Mouse (Mus musculus): ENCODE measurements around the gene Ndufaf2. TPM values are rescaled to one million over a fixed set of nuclear protein-coding genes. Genes with fewer than 3 reads are reported as not detected.
A peak's percentile ranks its signal among the peaks of the same experiment; 100 is the strongest.

Gene Ndufaf2
- total and polyA plus RNA-seq, 2 experiments from 2014 or later, result 62.5 TPM; not detected in 1

DNA sequence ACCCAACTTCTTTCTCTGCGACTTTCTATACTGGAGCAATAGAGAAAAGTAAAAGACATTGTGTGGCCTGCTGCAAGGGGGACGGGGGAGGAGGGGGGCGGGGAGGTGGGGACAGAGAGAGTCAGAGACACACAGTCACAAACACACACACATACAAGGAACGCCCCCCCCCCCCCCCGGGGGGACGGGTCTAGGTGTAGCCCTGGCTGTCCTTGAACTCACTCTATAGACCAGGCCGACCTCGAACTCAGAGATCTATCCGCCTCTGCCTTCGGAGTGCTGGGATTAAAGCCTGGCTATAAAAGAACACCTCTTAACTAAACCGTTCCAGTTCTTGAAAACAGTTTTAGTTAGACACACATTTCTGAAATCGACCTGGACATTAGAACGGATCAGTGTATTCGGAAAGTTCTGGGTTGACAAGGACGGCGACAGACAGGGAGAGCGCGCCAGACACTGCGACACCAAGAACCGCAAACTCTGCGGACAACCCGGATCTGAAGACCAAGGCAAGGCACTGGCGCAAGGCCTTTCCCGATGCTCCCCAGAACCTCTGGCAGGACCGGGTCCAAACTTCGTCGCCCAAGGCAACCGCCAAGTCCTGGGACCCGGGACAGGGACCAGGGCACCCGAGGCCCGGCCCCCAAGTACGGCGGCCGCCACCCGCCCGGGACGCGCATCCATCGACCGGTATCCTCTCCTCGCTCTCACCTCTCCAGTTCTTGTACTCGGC is 525 bp downstream of the Ndufaf2 start:
- no peak for DNase-seq (ENCODE audit: low spot score)
- 0 out of 2 replicates have a peak overlapping the region, but pooled peaks have one; percentile 17 for H3K27ac ChIP-seq (ENCODE audit: low read depth)
- 0 out of 2 replicates have a peak, but pooled peaks cover 4% of the 10 kb centered on the region for H3K4me1 ChIP-seq (ENCODE audit: control insufficient read depth, insufficient read depth)
- peak overlapping the region; percentile 94 for H3K4me2 ChIP-seq (ENCODE audit: low read depth, low read length)
- TF ChIP-seq CTCF (IDR thresholded peaks at IDR 0.05; ENCODE audit: low read depth) (no peak), EP300 (IDR thresholded peaks at IDR 0.05; ENCODE audit: low read depth) (no peak)
- ATAC-seq (ENCODE audit: insufficient read depth, low read depth), result peak; percentile 56
- peak overlapping the region; percentile 71 for H3K9ac ChIP-seq (replicated peaks; ENCODE audit: low read depth, low read length)
- H3K4me3 ChIP-seq (ENCODE audit: low read depth, low read length), result peak overlapping the region; percentile 92
- peaks cover 15% of the 10 kb centered on the region for H3K36me3 ChIP-seq (replicated peaks; ENCODE audit: control insufficient read depth, insufficient read depth, low read length)
- whole genome bisulfite sequencing, result 4% methylated on average over 41 of the region's 42 CpGs
- no peaks in the 10 kb centered on the region for H3K9me3 ChIP-seq (replicated peaks; ENCODE audit: control insufficient read depth, low read length)
- no peaks in the 10 kb centered on the region for H3K27me3 ChIP-seq (ENCODE audit: control insufficient read depth, insufficient read depth, low read length)

DNA sequence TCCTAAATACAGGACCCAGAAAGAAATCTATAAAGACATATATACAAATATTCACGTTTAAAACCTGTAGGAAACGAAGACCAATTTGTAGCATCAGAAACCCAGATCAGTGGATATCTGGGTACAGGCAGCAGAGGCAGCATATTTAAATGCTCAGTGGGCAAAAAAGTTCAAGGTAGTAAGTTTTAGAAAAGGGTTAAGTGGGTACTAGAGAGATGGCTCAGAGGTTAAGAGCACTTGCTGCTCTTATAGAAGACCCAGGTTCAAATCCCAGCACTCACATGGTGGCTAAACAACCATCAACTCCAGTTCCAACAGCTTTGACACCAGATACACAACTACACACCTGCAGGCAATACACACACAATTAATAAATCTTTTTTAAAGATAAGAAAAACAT is 1.3 kb downstream of the Ndufaf2 start:
- Histone ChIP-seq H3K4me3 (ENCODE audit: low read depth, low read length) (no peak overlapping the region), H3K27me3 (ENCODE audit: control insufficient read depth, insufficient read depth, low read length) (no peaks in the 10 kb centered on the region), H3K4me1 (ENCODE audit: control insufficient read depth, insufficient read depth) (0 out of 2 replicates have a peak, but pooled peaks cover 4% of the 10 kb centered on the region), H3K27ac (ENCODE audit: low read depth) (no peak overlapping the region), H3K9ac (replicated peaks; ENCODE audit: low read depth, low read length) (no peak overlapping the region), H3K36me3 (replicated peaks; ENCODE audit: control insufficient read depth, insufficient read depth, low read length) (peaks cover 13% of the 10 kb centered on the region), H3K4me2 (ENCODE audit: low read depth, low read length) (peak overlapping the region; percentile 94; the same call in 1 of the 2 replicates), H3K9me3 (replicated peaks; ENCODE audit: control insufficient read depth, low read length) (no peaks in the 10 kb centered on the region)
- WGBS, result 77% methylated on average over 2 of the region's 2 CpGs
- ATAC-seq (ENCODE audit: insufficient read depth, low read depth), result no peak
- no peak for DNase-seq (ENCODE audit: low spot score)
- TF ChIP-seq CTCF (IDR thresholded peaks at IDR 0.05; ENCODE audit: low read depth), result no peak
- TF ChIP-seq EP300 (IDR thresholded peaks at IDR 0.05; ENCODE audit: low read depth), result no peak

DNA sequence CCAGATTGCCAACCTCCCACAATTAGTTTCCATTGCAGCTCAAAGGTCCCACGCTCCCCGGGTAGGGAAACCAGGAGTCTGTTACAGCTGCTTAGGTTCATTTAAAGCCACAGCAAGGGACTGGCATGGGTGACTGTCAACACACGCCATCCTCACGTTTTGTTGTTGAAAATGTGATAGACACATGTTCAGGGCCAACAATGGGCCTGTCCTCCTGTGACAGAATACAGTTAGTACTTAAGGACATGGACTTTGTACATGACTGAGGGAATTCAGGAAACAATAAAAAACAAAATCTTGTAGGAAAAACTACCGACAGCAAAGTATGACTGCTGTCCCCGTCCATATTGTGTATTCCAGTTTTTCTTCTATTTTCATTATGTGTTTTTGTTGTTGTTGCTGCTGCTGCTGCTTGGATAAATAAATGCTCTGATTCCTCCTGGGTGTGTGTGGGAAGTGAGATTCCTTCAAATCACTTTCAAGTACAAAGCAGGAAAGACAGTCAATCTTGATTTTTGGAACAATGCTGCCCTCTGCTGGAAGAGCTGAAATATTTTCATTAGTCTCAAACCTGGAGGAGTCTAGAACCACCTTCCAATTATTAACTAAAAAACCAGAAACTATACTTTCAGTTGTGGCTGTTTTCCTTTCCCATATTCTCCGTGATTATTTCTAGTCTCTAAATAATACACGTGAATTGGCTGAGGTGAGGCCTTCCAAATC is 5.6 kb downstream of the Ndufaf2 start:
- no peak overlapping the region for H3K9ac ChIP-seq (replicated peaks; ENCODE audit: low read depth, low read length)
- no peaks in the 10 kb centered on the region for H3K36me3 ChIP-seq (replicated peaks; ENCODE audit: control insufficient read depth, insufficient read depth, low read length)
- no peaks in the 10 kb centered on the region for H3K27me3 ChIP-seq (ENCODE audit: control insufficient read depth, insufficient read depth, low read length)
- H3K27ac ChIP-seq (ENCODE audit: low read depth), result no peak overlapping the region
- DNase-seq (ENCODE audit: low spot score) (peak; percentile 68), ATAC-seq (ENCODE audit: insufficient read depth, low read depth) (no peak)
- H3K4me1 ChIP-seq (ENCODE audit: control insufficient read depth, insufficient read depth), result 0 out of 2 replicates have a peak, but pooled peaks cover 4% of the 10 kb centered on the region
- no peaks in the 10 kb centered on the region for H3K9me3 ChIP-seq (replicated peaks; ENCODE audit: control insufficient read depth, low read length)
- WGBS, result 50% methylated on average over 8 of the region's 8 CpGs
- H3K4me3 ChIP-seq (ENCODE audit: low read depth, low read length), result no peak overlapping the region
- TF ChIP-seq EP300 (IDR thresholded peaks at IDR 0.05; ENCODE audit: low read depth) (no peak), CTCF (IDR thresholded peaks at IDR 0.05; ENCODE audit: low read depth) (peak; percentile 62)
- no peak overlapping the region for H3K4me2 ChIP-seq (ENCODE audit: low read depth, low read length)

DNA sequence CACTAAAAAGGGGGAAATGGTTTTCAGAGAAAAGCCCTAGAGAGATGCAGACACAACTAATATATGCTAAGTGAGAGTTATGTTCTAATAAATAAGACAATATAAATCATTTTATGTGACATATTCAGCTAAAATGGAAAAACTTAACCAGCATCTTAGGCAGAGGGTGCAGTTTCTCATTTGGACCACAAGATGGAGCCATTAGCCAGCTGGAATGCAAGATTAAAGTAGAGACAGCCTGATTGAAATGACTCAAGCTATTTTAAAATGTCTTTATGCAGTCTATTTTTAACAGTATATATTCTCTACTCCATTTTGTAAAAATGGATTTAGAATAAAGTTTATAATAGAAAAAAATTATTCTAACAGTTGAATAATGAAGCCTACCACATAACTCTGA is 6.6 kb downstream of the Ndufaf2 start:
- Histone ChIP-seq H3K9me3 (replicated peaks; ENCODE audit: control insufficient read depth, low read length) (no peaks in the 10 kb centered on the region), H3K27me3 (ENCODE audit: control insufficient read depth, insufficient read depth, low read length) (no peaks in the 10 kb centered on the region), H3K27ac (ENCODE audit: low read depth) (no peak overlapping the region), H3K4me1 (ENCODE audit: control insufficient read depth, insufficient read depth) (no peaks in the 10 kb centered on the region), H3K4me2 (ENCODE audit: low read depth, low read length) (no peak overlapping the region), H3K9ac (replicated peaks; ENCODE audit: low read depth, low read length) (no peak overlapping the region), H3K4me3 (ENCODE audit: low read depth, low read length) (no peak overlapping the region), H3K36me3 (replicated peaks; ENCODE audit: control insufficient read depth, insufficient read depth, low read length) (no peaks in the 10 kb centered on the region)
- TF ChIP-seq CTCF (IDR thresholded peaks at IDR 0.05; ENCODE audit: low read depth), result peak; percentile 72
- TF ChIP-seq EP300 (IDR thresholded peaks at IDR 0.05; ENCODE audit: low read depth), result no peak
- ATAC-seq (ENCODE audit: insufficient read depth, low read depth), result no peak
- peak; percentile 47 for DNase-seq (ENCODE audit: low spot score)

DNA sequence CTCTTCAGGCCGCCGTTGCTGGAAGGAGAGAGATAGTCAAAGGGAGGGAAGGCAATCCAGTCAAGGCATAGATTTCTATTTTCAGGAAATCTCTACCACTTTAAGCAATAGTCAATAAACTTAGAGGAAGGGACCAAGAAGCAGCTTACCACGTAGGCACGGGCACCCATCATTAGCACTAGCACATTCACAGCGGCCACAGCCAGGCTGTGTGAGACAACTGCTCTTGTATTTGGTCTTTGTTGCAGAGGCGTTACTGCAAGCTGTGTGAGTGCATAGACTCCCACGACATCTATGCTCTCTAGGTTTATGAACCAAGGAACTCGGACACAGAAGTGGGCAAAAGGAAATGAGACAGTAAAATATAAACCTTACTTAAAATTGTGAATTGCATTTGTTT is 14.3 kb downstream of the Ndufaf2 start:
- WGBS, result 89% methylated on average over 8 of the region's 8 CpGs
- no peaks in the 10 kb centered on the region for H3K36me3 ChIP-seq (replicated peaks; ENCODE audit: control insufficient read depth, insufficient read depth, low read length)
- no peak overlapping the region for H3K9ac ChIP-seq (replicated peaks; ENCODE audit: low read depth, low read length)
- ATAC-seq (ENCODE audit: insufficient read depth, low read depth) (no peak), DNase-seq (ENCODE audit: low spot score) (no peak)
- H3K4me1 ChIP-seq (ENCODE audit: control insufficient read depth, insufficient read depth), result no peaks in the 10 kb centered on the region
- no peaks in the 10 kb centered on the region for H3K9me3 ChIP-seq (replicated peaks; ENCODE audit: control insufficient read depth, low read length)
- no peaks in the 10 kb centered on the region for H3K27me3 ChIP-seq (ENCODE audit: control insufficient read depth, insufficient read depth, low read length)
- H3K4me2 ChIP-seq (ENCODE audit: low read depth, low read length), result no peak overlapping the region
- no peak overlapping the region for H3K27ac ChIP-seq (ENCODE audit: low read depth)
- TF ChIP-seq CTCF (IDR thresholded peaks at IDR 0.05; ENCODE audit: low read depth) (no peak), EP300 (IDR thresholded peaks at IDR 0.05; ENCODE audit: low read depth) (no peak)
- no peak overlapping the region for H3K4me3 ChIP-seq (ENCODE audit: low read depth, low read length)
